Mouse (Mus musculus) layer of hippocampus, postnatal 25 days (tissue): ENCODE data around the gene Vmn2r62. TPM values are rescaled to one million over a fixed set of nuclear protein-coding genes. Genes with fewer than 3 reads are reported as not detected.
"Not testable (repeated sequence)": the region's sequence is repeated elsewhere in the genome, so short reads cannot be mapped to it uniquely, and the experiment has no call there.

Experiments
- DNase-seq, 2 experiments: peaks; one replicate each; pipeline ENCODE4 v3.0.0; 2022; ENCODE audit warnings: mixed read lengths in 2 of 2, low spot score in 1 of 2; ENCODE audit errors: extremely low spot score in 1 of 2
- total RNA-seq, 2 experiments: library from RNA; stranded (reverse); gene quantifications; 2 replicates each; pipeline ENCODE4 v1.2.3; 2021

The Vmn2r62 gene
- not detected for total RNA-seq

DNA sequence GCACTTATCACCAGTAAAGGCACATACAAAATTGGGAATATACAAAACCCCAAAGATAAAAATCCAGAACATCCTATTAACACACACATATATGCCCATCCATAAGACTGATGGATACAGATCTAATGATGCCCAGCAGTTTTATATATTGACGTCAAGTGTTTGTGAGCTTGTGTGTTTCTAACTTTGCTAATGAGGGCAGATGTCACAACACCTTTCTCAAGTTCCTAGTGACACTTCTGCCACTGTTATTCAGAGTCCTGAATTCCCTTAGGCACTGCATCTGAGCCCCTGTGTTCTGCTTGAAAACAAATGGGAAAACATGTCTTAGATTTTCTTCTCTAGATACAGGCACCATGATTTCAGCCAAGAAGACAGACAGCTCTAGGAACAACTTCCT lies at the start of gene Vmn2r62:
Gene Vmn2r62 (minus strand): TSS at position 101 of the 400 bp plus-strand sequence.
- not testable (repeated sequence) for DNase-seq

DNA sequence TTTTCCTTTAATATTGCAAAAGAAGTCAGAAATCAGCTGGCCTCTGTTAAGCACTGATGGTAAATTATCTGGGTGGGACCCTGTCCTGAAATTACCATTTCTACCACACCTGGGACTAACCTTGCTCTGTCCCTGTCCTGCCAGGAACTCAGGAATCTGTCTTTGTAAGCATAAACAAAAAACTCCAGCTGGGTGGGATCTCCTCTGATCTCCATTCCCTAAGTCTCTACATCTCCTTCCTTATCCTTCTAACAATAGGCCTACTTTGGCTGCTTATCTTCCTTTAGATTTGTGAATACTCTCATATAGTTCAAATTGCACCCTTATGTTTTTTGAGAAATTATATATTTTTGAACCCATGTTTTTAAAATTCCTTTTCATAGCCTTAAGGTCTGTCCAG lies 45.0 kb upstream of the Vmn2r62 start:
- DNase-seq, result not testable (repeated sequence)

GRCm38 (mm10) chr7:42832221-42832620 lies 38.9 kb upstream of the Vmn2r62 start:
- DNase-seq, result no peak

GRCm38 (mm10) chr7:42749836-42750235 lies 43.5 kb downstream of the Vmn2r62 start:
- no peak for DNase-seq

GRCm38 (mm10) chr7:42738536-42739210 lies 54.7 kb downstream of the Vmn2r62 start:
- DNase-seq, result no peak

DNA sequence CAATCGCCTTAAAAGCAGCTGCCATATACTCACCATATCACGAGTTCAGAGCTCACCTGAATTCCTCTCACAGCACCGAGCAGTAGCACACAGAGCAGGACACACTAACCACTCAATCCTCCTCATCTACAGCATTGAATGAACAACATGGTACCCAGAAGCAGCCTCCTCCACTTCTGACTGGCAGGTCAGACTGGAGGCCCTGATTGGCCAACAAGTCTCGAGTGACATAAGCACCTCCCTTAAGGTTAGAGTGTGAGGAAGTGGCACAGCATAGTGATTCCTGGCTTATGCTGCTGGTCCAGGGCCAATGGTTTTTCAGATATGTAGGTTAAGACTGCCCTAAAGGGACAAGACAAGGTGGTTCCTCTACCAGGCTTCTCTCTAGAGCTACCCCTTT lies 66.4 kb downstream of the Vmn2r62 start, which contains the start of gene Gm17067:
Gene Gm17067 (minus strand): TSS at position 101 of the 400 bp plus-strand sequence.
- DNase-seq, result not testable (repeated sequence)

Other genes with a start within 250 kb of the Vmn2r62 start
- not detected for gene Gm21028, start 214.9 kb downstream of the Vmn2r62 start, total RNA-seq
- 1 to 10 TPM; 2.0 to 2.9 TPM for gene Zfp977, start 201.0 kb downstream of the Vmn2r62 start, total RNA-seq
- gene Zfp976, start 150.9 kb downstream of the Vmn2r62 start, total RNA-seq, result 1 to 10 TPM; 4.0 TPM
- gene Zfp975, start 100.8 kb downstream of the Vmn2r62 start, total RNA-seq, result 1 to 10 TPM; 5.8 to 7.4 TPM
- gene Gm17067, start 66.5 kb downstream of the Vmn2r62 start, total RNA-seq, result not detected
- gene Gm2381, start 73.7 kb upstream of the Vmn2r62 start, total RNA-seq, result under 1 TPM; 0.07 to 0.16 TPM
- not detected for gene Vmn2r63, start 140.3 kb upstream of the Vmn2r62 start, total RNA-seq
- not detected for gene Gm9268, start 225.2 kb upstream of the Vmn2r62 start, total RNA-seq